Mouse (Mus musculus): ENCODE data around the gene Nepn. TPM values are rescaled to one million over a fixed set of nuclear protein-coding genes. Genes with fewer than 3 reads are reported as not detected.

Nepn gene
- polyA plus RNA-seq, 1 experiment from 2014 or later, result not detected

GRCm38 (mm10) chr10:52391208-52391607 lies 2.4 kb downstream of the Nepn start:
- 60% methylated on average over 2 of the region's 2 CpGs for WGBS
- no peak overlapping the region for H3K27ac ChIP-seq (ENCODE audit: low read depth, low read length)
- H3K36me3 ChIP-seq (ENCODE audit: control insufficient read depth, insufficient read depth, low read length), result no peaks in the 10 kb centered on the region
- no peak overlapping the region for H3K9ac ChIP-seq (replicated peaks; ENCODE audit: low read depth, low read length)
- H3K4me2 ChIP-seq (ENCODE audit: low read depth, low read length), result no peak overlapping the region
- no peaks in the 10 kb centered on the region for H3K9me3 ChIP-seq (ENCODE audit: control insufficient read depth, low read length)
- no peak overlapping the region for H3K4me3 ChIP-seq (ENCODE audit: low read depth, low read length)
- H3K27me3 ChIP-seq (ENCODE audit: control insufficient read depth, insufficient read depth, low read length), result no peaks in the 10 kb centered on the region
- no peak for ATAC-seq (ENCODE audit: low read depth)
- H3K4me1 ChIP-seq (ENCODE audit: control insufficient read depth, insufficient read depth, low read length), result no peaks in the 10 kb centered on the region

GRCm38 (mm10) chr10:52396647-52397046 lies 7.9 kb downstream of the Nepn start:
- no peak overlapping the region for H3K27ac ChIP-seq (ENCODE audit: low read depth, low read length)
- no peaks in the 10 kb centered on the region for H3K27me3 ChIP-seq (ENCODE audit: control insufficient read depth, insufficient read depth, low read length)
- H3K4me1 ChIP-seq (ENCODE audit: control insufficient read depth, insufficient read depth, low read length), result no peaks in the 10 kb centered on the region
- no peaks in the 10 kb centered on the region for H3K9me3 ChIP-seq (ENCODE audit: control insufficient read depth, low read length)
- H3K9ac ChIP-seq (replicated peaks; ENCODE audit: low read depth, low read length), result no peak overlapping the region
- no peak overlapping the region for H3K4me2 ChIP-seq (ENCODE audit: low read depth, low read length)
- ATAC-seq (ENCODE audit: low read depth), result no peak
- no peaks in the 10 kb centered on the region for H3K36me3 ChIP-seq (ENCODE audit: control insufficient read depth, insufficient read depth, low read length)
- WGBS, result 94% methylated on average over 3 of the region's 3 CpGs
- H3K4me3 ChIP-seq (ENCODE audit: low read depth, low read length), result no peak overlapping the region

GRCm38 (mm10) chr10:52398715-52399114 lies 9.9 kb downstream of the Nepn start:
- Histone ChIP-seq H3K9ac (replicated peaks; ENCODE audit: low read depth, low read length) (no peak overlapping the region), H3K27me3 (ENCODE audit: control insufficient read depth, insufficient read depth, low read length) (no peaks in the 10 kb centered on the region), H3K36me3 (ENCODE audit: control insufficient read depth, insufficient read depth, low read length) (no peaks in the 10 kb centered on the region), H3K9me3 (ENCODE audit: control insufficient read depth, low read length) (no peaks in the 10 kb centered on the region), H3K4me3 (ENCODE audit: low read depth, low read length) (no peak overlapping the region), H3K27ac (ENCODE audit: low read depth, low read length) (no peak overlapping the region), H3K4me2 (ENCODE audit: low read depth, low read length) (no peak overlapping the region), H3K4me1 (ENCODE audit: control insufficient read depth, insufficient read depth, low read length) (no peaks in the 10 kb centered on the region)
- no peak for ATAC-seq (ENCODE audit: low read depth)
- WGBS, result 83% methylated on average over 2 of the region's 2 CpGs

- Histone ChIP-seq H3K27ac (ENCODE audit: low read depth, low read length) (no peak overlapping the region), H3K4me3 (ENCODE audit: low read depth, low read length) (no peak overlapping the region), H3K9ac (replicated peaks; ENCODE audit: low read depth, low read length) (no peak overlapping the region), H3K9me3 (ENCODE audit: control insufficient read depth, low read length) (no peaks in the 10 kb centered on the region), H3K4me1 (ENCODE audit: control insufficient read depth, insufficient read depth, low read length) (no peaks in the 10 kb centered on the region), H3K27me3 (ENCODE audit: control insufficient read depth, insufficient read depth, low read length) (no peaks in the 10 kb centered on the region), H3K4me2 (ENCODE audit: low read depth, low read length) (no peak overlapping the region), H3K36me3 (ENCODE audit: control insufficient read depth, insufficient read depth, low read length) (no peaks in the 10 kb centered on the region)
- 66% methylated on average over 3 of the region's 3 CpGs for WGBS
- ATAC-seq (ENCODE audit: low read depth), result no peak
Observed at GRCm38 (mm10) chr10:52399722-52400121, 10.9 kb downstream of the Nepn start.

GRCm38 (mm10) chr10:52405160-52405559 lies 16.4 kb downstream of the Nepn start:
- Histone ChIP-seq H3K27me3 (ENCODE audit: control insufficient read depth, insufficient read depth, low read length) (no peaks in the 10 kb centered on the region), H3K4me3 (ENCODE audit: low read depth, low read length) (no peak overlapping the region), H3K4me1 (ENCODE audit: control insufficient read depth, insufficient read depth, low read length) (no peaks in the 10 kb centered on the region), H3K36me3 (ENCODE audit: control insufficient read depth, insufficient read depth, low read length) (no peaks in the 10 kb centered on the region), H3K27ac (ENCODE audit: low read depth, low read length) (no peak overlapping the region), H3K4me2 (ENCODE audit: low read depth, low read length) (no peak overlapping the region), H3K9ac (replicated peaks; ENCODE audit: low read depth, low read length) (no peak overlapping the region), H3K9me3 (ENCODE audit: control insufficient read depth, low read length) (no peaks in the 10 kb centered on the region)
- 90% methylated on average over 13 of the region's 13 CpGs for WGBS
- ATAC-seq (ENCODE audit: low read depth), result no peak

- Histone ChIP-seq H3K27ac (ENCODE audit: low read depth, low read length) (no peak overlapping the region), H3K4me3 (ENCODE audit: low read depth, low read length) (no peak overlapping the region), H3K36me3 (ENCODE audit: control insufficient read depth, insufficient read depth, low read length) (no peaks in the 10 kb centered on the region), H3K4me1 (ENCODE audit: control insufficient read depth, insufficient read depth, low read length) (no peaks in the 10 kb centered on the region), H3K4me2 (ENCODE audit: low read depth, low read length) (no peak overlapping the region), H3K27me3 (ENCODE audit: control insufficient read depth, insufficient read depth, low read length) (no peaks in the 10 kb centered on the region), H3K9ac (replicated peaks; ENCODE audit: low read depth, low read length) (no peak overlapping the region), H3K9me3 (ENCODE audit: control insufficient read depth, low read length) (no peaks in the 10 kb centered on the region)
- WGBS, result 88% methylated on average over 2 of the region's 2 CpGs
- ATAC-seq (ENCODE audit: low read depth), result no peak
Observed at GRCm38 (mm10) chr10:52407526-52407925, 18.8 kb downstream of the Nepn start.

GRCm38 (mm10) chr10:52415020-52415419 lies 26.2 kb downstream of the Nepn start:
- Histone ChIP-seq H3K4me1 (ENCODE audit: control insufficient read depth, insufficient read depth, low read length) (peaks cover 12% of the 10 kb centered on the region), H3K9ac (replicated peaks; ENCODE audit: low read depth, low read length) (no peak overlapping the region), H3K27ac (ENCODE audit: low read depth, low read length) (no peak overlapping the region), H3K9me3 (ENCODE audit: control insufficient read depth, low read length) (no peaks in the 10 kb centered on the region), H3K27me3 (ENCODE audit: control insufficient read depth, insufficient read depth, low read length) (no peaks in the 10 kb centered on the region), H3K4me3 (ENCODE audit: low read depth, low read length) (no peak overlapping the region), H3K4me2 (ENCODE audit: low read depth, low read length) (no peak overlapping the region), H3K36me3 (ENCODE audit: control insufficient read depth, insufficient read depth, low read length) (no peaks in the 10 kb centered on the region)
- no peak for ATAC-seq (ENCODE audit: low read depth)
- WGBS, result 82% methylated on average over 2 of the region's 2 CpGs

GRCm38 (mm10) chr10:52416458-52416857 lies 27.7 kb downstream of the Nepn start:
- ATAC-seq (ENCODE audit: low read depth), result no peak
- H3K36me3 ChIP-seq (ENCODE audit: control insufficient read depth, insufficient read depth, low read length), result no peaks in the 10 kb centered on the region
- H3K4me3 ChIP-seq (ENCODE audit: low read depth, low read length), result 0 out of 2 replicates have a peak overlapping the region, but pooled peaks have one; percentile 56
- H3K27ac ChIP-seq (ENCODE audit: low read depth, low read length), result no peak overlapping the region; the same call in 1 of the 2 replicates
- H3K9ac ChIP-seq (replicated peaks; ENCODE audit: low read depth, low read length), result no peak overlapping the region
- 72% methylated on average over 2 of the region's 2 CpGs for WGBS
- H3K27me3 ChIP-seq (ENCODE audit: control insufficient read depth, insufficient read depth, low read length), result no peaks in the 10 kb centered on the region
- peak overlapping the region; percentile 23 for H3K4me2 ChIP-seq (ENCODE audit: low read depth, low read length)
- H3K9me3 ChIP-seq (ENCODE audit: control insufficient read depth, low read length), result no peaks in the 10 kb centered on the region
- H3K4me1 ChIP-seq (ENCODE audit: control insufficient read depth, insufficient read depth, low read length), result peaks cover 12% of the 10 kb centered on the region

- ATAC-seq (ENCODE audit: low read depth), result peak; percentile 99
- H3K4me1 ChIP-seq (ENCODE audit: control insufficient read depth, insufficient read depth, low read length), result peaks cover 12% of the 10 kb centered on the region
- H3K27ac ChIP-seq (ENCODE audit: low read depth, low read length), result peak within 1 kb of the TSS; percentile 92
- no peaks in the 10 kb centered on the region for H3K9me3 ChIP-seq (ENCODE audit: control insufficient read depth, low read length)
- H3K36me3 ChIP-seq (ENCODE audit: control insufficient read depth, insufficient read depth, low read length), result no peaks in the 10 kb centered on the region
- peak within 1 kb of the TSS; percentile 69 for H3K9ac ChIP-seq (replicated peaks; ENCODE audit: low read depth, low read length)
- peak within 1 kb of the TSS; percentile 86 for H3K4me2 ChIP-seq (ENCODE audit: low read depth, low read length)
- no peaks in the 10 kb centered on the region for H3K27me3 ChIP-seq (ENCODE audit: control insufficient read depth, insufficient read depth, low read length)
- WGBS, result 1% methylated on average over 68 of the region's 79 CpGs
- peak within 1 kb of the TSS; percentile 56 for H3K4me3 ChIP-seq (ENCODE audit: low read depth, low read length)
Observed at GRCm38 (mm10) chr10:52417299-52417997, 28.7 kb downstream of the Nepn start, which contains the start of gene Nus1. Gene Nus1, plus strand, starts transcription at chr10:52417547.
